Mouse (Mus musculus) lung, postnatal 0 days (tissue): ENCODE data around the gene Bod1l.

Experiments used
- CTCF ChIP-seq: IDR thresholded peaks from 2 replicates; pipeline ENCODE4 v1.5.1; 2016; ENCODE audit warnings: antibody characterized with exemption, mild to moderate bottlenecking
- EP300 ChIP-seq: IDR thresholded peaks from 2 replicates; pipeline ENCODE4 v1.6.1; 2016; ENCODE audit warnings: antibody characterized with exemption, mild to moderate bottlenecking, control low read depth

GRCm38 (mm10) chr5:41744898-41745780, 99.0 kb downstream of the Bod1l start:
- no peak for TF ChIP-seq CTCF
- no peak for TF ChIP-seq EP300
